Mouse (Mus musculus) heart, embryonic 16.5 days (tissue): Measurements from ENCODE around the gene Rtl9. TPM values are rescaled to one million over a fixed set of nuclear protein-coding genes. Genes with fewer than 3 reads are reported as not detected.

Source experiments
- ATAC-seq: fragments of 200-750 bp; cut with Nextera tagmentation; replicated peaks from 2 replicates; pipeline ENCODE4 v1.8.0; 2017; ENCODE audit warnings: moderate number of reproducible peaks; ENCODE audit not compliant: insufficient read depth, low FRiP score; ENCODE audit errors: extremely low read depth
- H3K27ac ChIP-seq: fragments of 300-500 bp; sonication (generic); 2 replicates; pipeline ENCODE4 v1.5.1; 2014; ENCODE audit warnings: mild to moderate bottlenecking, low read length, control low read depth, moderate library complexity
- H3K27me3 ChIP-seq: fragments of 300-500 bp; sonication (generic); 2 replicates; pipeline ENCODE4 v1.6.1; 2014; ENCODE audit warnings: low read length, mixed read lengths; ENCODE audit not compliant: control insufficient read depth, insufficient read depth
- H3K36me3 ChIP-seq: fragments of 300-500 bp; sonication (generic); 2 replicates; pipeline ENCODE4 v1.6.1; 2014; ENCODE audit not compliant: control insufficient read depth, insufficient read depth
- H3K4me1 ChIP-seq: fragments of 300-500 bp; sonication (generic); 2 replicates; pipeline ENCODE4 v1.6.1; 2014; ENCODE audit warnings: low read length, mixed read lengths; ENCODE audit not compliant: control insufficient read depth, insufficient read depth
- H3K4me2 ChIP-seq: fragments of 300-500 bp; sonication (generic); 2 replicates; pipeline ENCODE4 v1.6.1; 2014; ENCODE audit warnings: low read depth, mild to moderate bottlenecking, control low read depth, low read length
- H3K4me3 ChIP-seq: fragments of 300-500 bp; sonication (generic); 2 replicates; pipeline ENCODE4 v1.5.1; 2014; ENCODE audit warnings: mild to moderate bottlenecking, control low read depth, low read length
- H3K9ac ChIP-seq: fragments of 300-500 bp; sonication (generic); 2 replicates; pipeline ENCODE4 v1.6.1; 2014; ENCODE audit warnings: low read length, control low read depth
- H3K9me3 ChIP-seq: fragments of 300-500 bp; sonication (generic); replicated peaks from 2 replicates; pipeline ENCODE4 v1.6.1; 2016; ENCODE audit warnings: low read length; ENCODE audit not compliant: control insufficient read depth
- polyA plus RNA-seq: library from polyadenylated mRNA; unstranded; fragments of >200 nt; fragmentation: Nextera tagmentation; extraction: Ambion mirVana; gene quantifications from 2 replicates; pipeline ENCODE4 v1.2.1, GENCODE M21; 2015

Rtl9 gene
- polyA plus RNA-seq, 1 experiment from 2014 or later, result 0.18 TPM

- Histone ChIP-seq H3K27ac (no peak overlapping the region), H3K27me3 (no peaks in the 10 kb centered on the region), H3K4me3 (no peak overlapping the region), H3K4me1 (no peaks in the 10 kb centered on the region), H3K9ac (no peak overlapping the region), H3K36me3 (no peaks in the 10 kb centered on the region), H3K9me3 (no peaks in the 10 kb centered on the region), H3K4me2 (no peak overlapping the region)
- no peak for ATAC-seq
Observed at GRCm38 (mm10) chrX:143112546-143112945, 13.2 kb downstream of the Rtl9 start.

Other genes starting within 250 kb of the Rtl9 start
- 15.1 and 17.5 TPM in 2 replicates for gene Ammecr1, start 132.9 kb upstream of the Rtl9 start, polyA plus RNA-seq